Mouse (Mus musculus) R1 (cell line): ENCODE data around the gene Gm9999.
"Not testable (repeated sequence)": the region's sequence is repeated elsewhere in the genome, so short reads cannot be mapped to it uniquely, and the experiment has no call there.

Experiments
- DNase-seq: peaks from one replicate; pipeline ENCODE4 v3.0.0-alpha.2; 2018; ENCODE audit warnings: low read depth, low spot score

Gm9999 gene

DNA sequence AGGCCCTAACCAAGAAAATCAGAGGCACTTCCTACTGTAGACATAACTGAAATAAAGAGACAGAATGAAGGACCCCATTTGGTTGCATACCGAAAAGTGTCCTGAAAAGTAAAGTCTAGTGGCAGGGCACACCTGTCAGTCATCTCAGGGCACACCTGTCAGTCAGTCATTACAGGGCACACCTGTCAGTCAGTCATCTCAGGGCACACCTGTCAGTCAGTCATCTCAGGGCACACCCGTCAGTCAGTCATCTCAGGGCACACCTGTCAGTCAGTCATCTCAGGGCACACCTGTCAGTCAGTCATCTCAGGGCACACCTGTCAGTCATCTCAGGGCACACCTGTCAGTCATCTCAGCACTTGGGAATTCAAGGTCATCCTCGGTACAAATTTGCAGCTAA lies 43.5 kb downstream of the Gm9999 start:
- not testable (repeated sequence) for DNase-seq

DNA sequence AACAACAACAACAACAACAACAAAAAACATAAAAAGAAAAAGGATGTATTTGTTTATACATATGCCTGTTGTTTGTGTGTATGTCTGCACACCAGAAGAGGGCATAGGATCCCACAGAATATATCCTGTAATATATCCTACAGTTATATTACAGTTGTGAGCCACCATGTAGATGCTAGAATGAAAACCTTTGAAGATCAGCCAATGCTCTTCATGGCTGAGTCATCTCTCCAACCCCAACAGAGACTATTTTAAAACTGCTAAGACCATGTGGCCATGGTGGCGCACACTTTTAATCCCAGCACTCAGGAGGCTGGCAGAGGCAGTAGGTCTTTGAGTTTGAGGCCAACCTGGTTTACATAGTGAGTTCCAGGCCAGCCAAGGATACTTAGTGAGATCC lies 44.1 kb downstream of the Gm9999 start:
- DNase-seq: no peak

- DNase-seq: no peak
These were observed 47.3 kb downstream of the Gm9999 start for GRCm38 (mm10) chr7:47030517-47031193.

GRCm38 (mm10) chr7:47031371-47031770 lies 48.0 kb downstream of the Gm9999 start:
- DNase-seq: no peak

DNA sequence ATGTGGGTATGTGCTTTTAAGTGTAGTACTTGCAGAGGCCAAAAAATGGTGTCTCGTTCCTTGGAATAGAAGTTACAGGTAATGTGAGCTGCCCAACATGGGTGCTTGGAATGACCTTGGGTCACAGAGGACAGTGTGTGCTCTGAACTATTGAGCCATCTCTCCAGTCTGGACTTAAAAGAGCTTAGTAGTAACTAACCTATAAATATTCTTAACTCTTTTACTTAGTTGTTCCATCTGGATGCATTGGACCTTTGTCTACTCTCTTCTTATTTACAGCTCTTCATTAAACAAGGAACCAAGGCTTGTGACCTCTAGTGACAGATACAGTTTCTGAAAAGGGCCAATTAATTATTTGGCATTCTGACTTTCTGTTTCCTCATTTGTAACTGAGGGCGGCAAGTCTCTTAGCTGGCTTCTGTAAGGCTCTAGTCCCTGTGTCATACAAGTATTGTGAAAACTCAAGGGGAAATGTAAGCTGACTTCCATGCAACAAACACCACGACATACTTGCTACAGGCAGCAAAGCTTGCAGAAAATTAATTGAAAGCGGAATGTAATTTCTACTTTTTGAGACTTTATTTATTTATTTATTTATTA lies 51.5 kb downstream of the Gm9999 start:
- no peak for DNase-seq

- no peak for DNase-seq
These were observed 52.0 kb downstream of the Gm9999 start for GRCm38 (mm10) chr7:47035426-47035825.
